Mouse (Mus musculus) kidney, postnatal 14 days (tissue): ENCODE results near the gene Slc16a14.

Experiments used
- DNase-seq: peaks from one replicate; pipeline ENCODE4 v3.0.0; 2022; ENCODE audit warnings: mixed read lengths

Gene Slc16a14

GRCm38 (mm10) chr1:84866231-84866630 lies 68.7 kb downstream of the Slc16a14 start:
- DNase-seq: peak; percentile 51

GRCm38 (mm10) chr1:84864645-84865044 lies 70.3 kb downstream of the Slc16a14 start:
- no peak for DNase-seq

GRCm38 (mm10) chr1:84861255-84861630 lies 73.7 kb downstream of the Slc16a14 start:
- no peak for DNase-seq

GRCm38 (mm10) chr1:84860360-84861254 lies 74.3 kb downstream of the Slc16a14 start:
- no peak for DNase-seq

GRCm38 (mm10) chr1:84859597-84859996 lies 75.3 kb downstream of the Slc16a14 start:
- no peak for DNase-seq
